Mouse (Mus musculus) left cerebral cortex, postnatal 36 days (tissue): ENCODE measurements around the gene Tgfa. TPM values are rescaled to one million over a fixed set of nuclear protein-coding genes. Genes with fewer than 3 reads are reported as not detected.

ENCODE experiments used
- DNase-seq, 2 experiments: peaks; one replicate each; pipeline ENCODE4 v3.0.0; 2021 to 2022; ENCODE audit warnings: low spot score in 2 of 2, mixed read lengths in 1 of 2
- intact Hi-C: fragments of 180-260 bp; cut with DNase I; formaldehyde crosslinking; loops from one replicate; pipeline ENCODE4 v1.15.1; 2025
- total RNA-seq, 2 experiments: library from RNA; stranded (reverse); gene quantifications; 2 replicates each; pipeline ENCODE4 v1.2.3; 2021

The Tgfa gene
- total RNA-seq, 2 experiments from 2014 or later: 16.4 TPM

GRCm38 (mm10) chr6:86270373-86271068, 75.5 kb downstream of the Tgfa start:
- intact Hi-C loops: no loop called here

GRCm38 (mm10) chr6:86271130-86271529, 76.1 kb downstream of the Tgfa start:
- intact Hi-C loops: no loop called here
- DNase-seq: no peak

More at GRCm38 (mm10) chr6:86270373-86271068, 75.5 kb downstream of the Tgfa start:
- no peak for DNase-seq

- intact Hi-C loops: no loop called here
- no peak for DNase-seq
These were observed 80.7 kb downstream of the Tgfa start for GRCm38 (mm10) chr6:86275704-86276103.

GRCm38 (mm10) chr6:86276816-86277215, 81.8 kb downstream of the Tgfa start:
- DNase-seq: no peak
- intact Hi-C loops: no loop called here

- no peak for DNase-seq
- intact Hi-C loops: no loop called here
These were observed 82.6 kb downstream of the Tgfa start for GRCm38 (mm10) chr6:86277620-86278019.

GRCm38 (mm10) chr6:86281573-86282210, 86.7 kb downstream of the Tgfa start:
- intact Hi-C loops: no loop called here
- DNase-seq: peak in 1 of 2 experiments; percentile 21

- no peak for DNase-seq
- intact Hi-C loops: no loop called here
These were observed 98.3 kb downstream of the Tgfa start for GRCm38 (mm10) chr6:86293301-86293700.

- DNase-seq: no peak
- intact Hi-C loops: no loop called here
These were observed 100.4 kb downstream of the Tgfa start for GRCm38 (mm10) chr6:86295451-86295850.

GRCm38 (mm10) chr6:86296126-86296525, 101.1 kb downstream of the Tgfa start:
- no peak for DNase-seq
- intact Hi-C loops: no loop called here

GRCm38 (mm10) chr6:86296938-86297337, 101.9 kb downstream of the Tgfa start:
- DNase-seq: no peak
- intact Hi-C loops: no loop called here

- intact Hi-C loops: no loop called here
- no peak for DNase-seq
These were observed 103.9 kb downstream of the Tgfa start for GRCm38 (mm10) chr6:86298961-86299360.

GRCm38 (mm10) chr6:86299381-86299780, 104.4 kb downstream of the Tgfa start:
- DNase-seq: no peak
- intact Hi-C loops: no loop called here

- no peak for DNase-seq
- intact Hi-C loops: no loop called here
These were observed 110.7 kb downstream of the Tgfa start for GRCm38 (mm10) chr6:86305680-86306079.

GRCm38 (mm10) chr6:86314011-86314410, 119.0 kb downstream of the Tgfa start:
- DNase-seq: no peak
- intact Hi-C loops: no loop called here

- intact Hi-C loops: no loop called here
- DNase-seq: no peak
These were observed 122.0 kb downstream of the Tgfa start for GRCm38 (mm10) chr6:86317066-86317465.

- intact Hi-C loops: no loop called here
- DNase-seq: peak; percentile 12 to 30
These were observed 123.8 kb downstream of the Tgfa start for GRCm38 (mm10) chr6:86318855-86319254.

- intact Hi-C loops: no loop called here
- DNase-seq: no peak
These were observed 127.1 kb downstream of the Tgfa start for GRCm38 (mm10) chr6:86322031-86322563.

- intact Hi-C loops: no loop called here
- no peak for DNase-seq
These were observed 128.0 kb downstream of the Tgfa start for GRCm38 (mm10) chr6:86322991-86323390.

GRCm38 (mm10) chr6:86324400-86324799, 129.4 kb downstream of the Tgfa start:
- no peak for DNase-seq
- intact Hi-C loops: no loop called here
